Mouse (Mus musculus) lung, postnatal 25 days (tissue): ENCODE results near the gene 4932438H23Rik.

Experiments used
- DNase-seq: peaks from one replicate; pipeline ENCODE4 v3.0.0; 2022; ENCODE audit warnings: low spot score

4932438H23Rik gene

GRCm38 (mm10) chr16:91057261-91057660 lies 37.7 kb downstream of the 4932438H23Rik start:
- DNase-seq, result no peak

- peak; percentile 21 for DNase-seq
Measured at GRCm38 (mm10) chr16:91056043-91056821, 38.7 kb downstream of the 4932438H23Rik start.

GRCm38 (mm10) chr16:91055150-91055549 lies 39.8 kb downstream of the 4932438H23Rik start:
- DNase-seq, result no peak

GRCm38 (mm10) chr16:91053599-91053998 lies 41.3 kb downstream of the 4932438H23Rik start:
- no peak for DNase-seq

- peak; percentile 51 for DNase-seq
Measured at GRCm38 (mm10) chr16:91045511-91045910, 49.4 kb downstream of the 4932438H23Rik start.

- DNase-seq, result peak; percentile 98
Measured at GRCm38 (mm10) chr16:91044270-91045182, 50.4 kb downstream of the 4932438H23Rik start, which contains the start of gene Paxbp1. TSS of gene Paxbp1 (minus strand) at chr16:91044543.

GRCm38 (mm10) chr16:91043461-91044248 lies 51.3 kb downstream of the 4932438H23Rik start:
- DNase-seq, result peak; percentile 46

GRCm38 (mm10) chr16:91042640-91043039 lies 52.3 kb downstream of the 4932438H23Rik start:
- no peak for DNase-seq

GRCm38 (mm10) chr16:91035866-91036265 lies 59.1 kb downstream of the 4932438H23Rik start:
- DNase-seq, result no peak

GRCm38 (mm10) chr16:91030751-91031150 lies 64.2 kb downstream of the 4932438H23Rik start:
- no peak for DNase-seq

GRCm38 (mm10) chr16:91029901-91030300 lies 65.0 kb downstream of the 4932438H23Rik start:
- DNase-seq, result no peak

- no peak for DNase-seq
Measured at GRCm38 (mm10) chr16:91029161-91029743, 65.7 kb downstream of the 4932438H23Rik start.

- DNase-seq, result no peak
Measured at GRCm38 (mm10) chr16:91026290-91026689, 68.6 kb downstream of the 4932438H23Rik start.

- DNase-seq, result no peak
Measured at GRCm38 (mm10) chr16:91023384-91023783, 71.5 kb downstream of the 4932438H23Rik start.

GRCm38 (mm10) chr16:91020842-91021483 lies 74.0 kb downstream of the 4932438H23Rik start:
- no peak for DNase-seq

GRCm38 (mm10) chr16:91019476-91019875 lies 75.4 kb downstream of the 4932438H23Rik start:
- DNase-seq, result no peak

- no peak for DNase-seq
Measured at GRCm38 (mm10) chr16:91015761-91016160, 79.2 kb downstream of the 4932438H23Rik start.

- DNase-seq, result no peak
Measured at GRCm38 (mm10) chr16:91011847-91012246, 83.1 kb downstream of the 4932438H23Rik start.

GRCm38 (mm10) chr16:91011021-91011683 lies 83.8 kb downstream of the 4932438H23Rik start, which contains the start of gene Synj1:
TSS of gene Synj1 (minus strand) at chr16:91011308.
- peak; percentile 94 for DNase-seq

GRCm38 (mm10) chr16:91010581-91011020 lies 84.3 kb downstream of the 4932438H23Rik start:
- DNase-seq, result no peak
